Mouse (Mus musculus): ENCODE measurements around the gene Slc48a1. TPM values are rescaled to one million over a fixed set of nuclear protein-coding genes. Genes with fewer than 3 reads are reported as not detected.

Gene Slc48a1
- 100 to 1,000 TPM; 138 to 140 TPM for total RNA-seq (2021)
- long read RNA-seq, transcript Slc48a1-201 (3 exons, 2,536 nt): major isoform, 301 of 368 reads
- long read RNA-seq, partial matches to known transcripts: 12 of 368 reads
- long read RNA-seq, other reads (novel, unspliced or antisense): 55 of 368 reads

- DNase-seq (ENCODE audit: low spot score in 2 of 2): no peak
These were observed at the start of gene Slc48a1 for GRCm38 (mm10) chr15:97778311-97779098. Gene Slc48a1, plus strand, starts transcription at chr15:97778520.

GRCm38 (mm10) chr15:97728804-97729203 lies 49.5 kb upstream of the Slc48a1 start:
- peak in 1 of 2 experiments; percentile 63 for DNase-seq (ENCODE audit: low spot score in 2 of 2)

- no peak for DNase-seq (ENCODE audit: low spot score in 2 of 2)
These were observed 48.0 kb upstream of the Slc48a1 start for GRCm38 (mm10) chr15:97730365-97730764.

DNA sequence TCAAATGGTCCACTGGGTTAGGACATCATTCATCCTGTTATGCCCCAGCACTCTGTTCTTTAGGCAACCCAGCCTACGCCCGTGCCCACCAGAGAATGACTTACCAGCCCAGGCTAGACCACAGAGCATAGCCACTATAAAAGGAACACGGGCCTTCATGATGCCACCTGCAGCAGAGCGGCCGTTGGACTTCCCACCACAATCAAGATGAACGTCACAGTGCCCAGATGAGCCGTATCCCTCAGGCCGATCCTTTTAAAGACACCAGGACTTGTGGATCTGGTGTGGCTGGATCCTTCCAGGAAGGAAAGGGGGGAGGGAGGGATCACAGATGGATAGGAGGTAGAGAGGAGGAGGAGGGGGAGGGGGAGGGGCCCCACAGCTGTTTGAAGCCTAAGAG lies 47.2 kb upstream of the Slc48a1 start, which contains the start of gene Endou:
Endou (minus strand) TSS at position 229 of the 400 bp plus-strand sequence.
- DNase-seq (ENCODE audit: low spot score in 2 of 2): no peak

GRCm38 (mm10) chr15:97731988-97732387 lies 46.3 kb upstream of the Slc48a1 start:
- DNase-seq (ENCODE audit: low spot score in 2 of 2): no peak

DNA sequence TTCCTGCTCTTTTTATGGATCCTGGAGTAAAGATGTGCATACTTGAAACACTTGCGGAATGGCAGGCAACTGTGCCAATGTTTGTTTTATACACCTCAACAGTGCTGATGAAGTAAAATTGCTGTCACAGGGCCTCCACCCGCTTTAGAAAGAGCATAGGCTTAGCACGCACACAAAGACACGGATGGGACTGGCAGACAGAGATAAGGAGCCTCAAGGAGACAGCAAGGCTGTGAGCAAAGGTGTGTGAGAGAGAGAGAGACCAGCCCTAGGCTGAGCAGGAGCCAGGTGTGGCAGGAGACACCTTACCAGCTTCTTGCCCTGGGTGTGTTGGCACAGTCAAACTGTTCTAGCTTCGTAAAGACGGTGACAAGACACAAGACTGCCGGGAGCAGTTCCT lies 39.4 kb upstream of the Slc48a1 start:
- no peak for DNase-seq (ENCODE audit: low spot score in 2 of 2)

DNA sequence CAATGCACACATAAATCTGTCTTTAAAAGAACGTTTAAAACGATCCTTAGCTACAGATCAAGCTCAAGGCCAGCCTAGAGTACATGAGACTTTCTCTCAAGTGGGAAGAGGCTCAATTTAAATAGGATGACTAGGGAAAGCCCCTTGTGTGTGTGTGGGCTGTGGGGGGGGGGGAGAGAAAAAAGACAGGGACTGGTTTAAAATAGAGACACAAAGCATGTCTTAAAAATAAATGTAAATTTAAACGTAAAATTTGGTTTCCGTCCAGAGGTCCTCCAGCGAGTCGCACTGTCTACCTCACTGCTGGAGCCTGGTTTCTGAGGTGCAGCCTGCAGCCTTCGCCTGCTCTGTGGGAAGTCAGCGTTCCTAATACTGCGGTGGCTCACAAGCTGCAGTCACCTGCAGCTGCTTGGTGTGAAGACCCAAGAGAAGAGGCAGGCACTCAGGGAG lies 38.0 kb upstream of the Slc48a1 start:
- no peak for DNase-seq (ENCODE audit: low spot score in 2 of 2)

GRCm38 (mm10) chr15:97741662-97742061 lies 36.7 kb upstream of the Slc48a1 start:
- no peak for DNase-seq (ENCODE audit: low spot score in 2 of 2)

- DNase-seq (ENCODE audit: low spot score in 2 of 2): no peak
These were observed 36.2 kb upstream of the Slc48a1 start for GRCm38 (mm10) chr15:97742074-97742473.

DNA sequence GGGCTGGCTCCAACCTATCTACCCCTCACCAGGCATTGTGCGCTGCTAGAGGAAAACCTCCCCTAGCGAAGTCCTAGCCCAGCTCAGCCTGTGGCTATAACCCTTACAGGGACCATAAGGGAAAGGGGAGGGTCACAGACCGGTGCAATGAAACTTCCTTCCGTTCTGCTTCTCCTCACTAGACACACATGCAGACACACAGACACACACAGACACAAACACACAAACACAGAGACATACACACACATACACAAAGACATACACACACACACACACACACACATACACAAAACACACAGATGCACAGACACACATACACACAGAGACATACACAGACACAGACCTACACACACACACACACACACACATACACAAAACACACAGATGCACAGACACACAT lies 35.7 kb upstream of the Slc48a1 start:
- DNase-seq (ENCODE audit: low spot score in 2 of 2): no peak

GRCm38 (mm10) chr15:97743210-97743609 lies 35.1 kb upstream of the Slc48a1 start:
- no peak for DNase-seq (ENCODE audit: low spot score in 2 of 2)

DNA sequence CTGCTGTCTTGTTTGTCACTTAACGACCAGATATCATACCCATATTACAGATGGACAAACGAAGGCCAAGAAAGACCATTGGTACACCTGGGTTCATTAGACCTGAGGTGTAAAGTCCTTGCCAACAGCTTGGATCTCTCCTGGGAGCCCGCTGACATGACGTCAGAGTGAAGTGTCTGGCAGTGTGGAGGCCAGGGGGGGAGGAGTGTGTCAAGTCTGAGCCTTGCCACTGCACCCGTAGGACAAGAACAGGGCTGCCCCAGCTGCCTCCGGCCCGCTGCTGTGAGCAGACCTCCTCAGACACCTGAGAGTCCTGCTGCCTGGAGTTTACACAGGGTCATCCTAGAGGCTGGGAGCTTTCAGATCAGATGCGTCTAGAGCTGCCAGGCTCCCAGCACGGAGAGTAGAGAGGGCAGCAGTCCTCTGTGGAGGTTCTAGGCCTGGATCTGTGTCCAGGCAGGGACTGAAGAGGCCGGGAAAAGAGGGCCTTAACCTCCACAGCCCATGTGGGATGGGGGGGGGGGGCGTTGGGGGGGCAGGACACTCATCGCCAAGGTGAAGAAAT lies 34.3 kb upstream of the Slc48a1 start:
- no peak for DNase-seq (ENCODE audit: low spot score in 2 of 2)

DNA sequence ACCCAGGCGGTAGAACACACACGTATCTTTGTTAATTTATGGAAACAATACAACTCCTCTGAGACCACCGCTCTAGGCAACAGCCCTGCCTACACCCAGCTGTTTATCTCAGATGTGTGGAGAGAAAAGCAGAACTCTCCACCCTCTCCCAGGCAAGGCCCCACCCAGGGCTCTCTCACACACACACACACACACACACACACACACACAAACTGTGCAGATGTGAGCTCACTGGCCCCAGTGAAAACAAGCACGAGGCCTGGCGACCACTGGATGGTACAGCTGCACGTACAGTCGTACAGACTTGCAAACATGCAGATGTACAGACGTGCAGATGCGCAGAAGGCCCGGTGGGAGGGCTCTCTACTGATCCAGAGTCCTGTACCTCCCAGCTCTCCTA lies 33.4 kb upstream of the Slc48a1 start:
- DNase-seq (ENCODE audit: low spot score in 2 of 2): no peak

- DNase-seq (ENCODE audit: low spot score in 2 of 2): peak in 1 of 2 experiments; percentile 43
These were observed 33.0 kb upstream of the Slc48a1 start for GRCm38 (mm10) chr15:97745331-97745730.

- no peak for DNase-seq (ENCODE audit: low spot score in 2 of 2)
These were observed 32.0 kb upstream of the Slc48a1 start for GRCm38 (mm10) chr15:97746278-97746677.

GRCm38 (mm10) chr15:97746748-97747147 lies 31.6 kb upstream of the Slc48a1 start:
- no peak for DNase-seq (ENCODE audit: low spot score in 2 of 2)

GRCm38 (mm10) chr15:97747486-97747885 lies 30.8 kb upstream of the Slc48a1 start:
- DNase-seq (ENCODE audit: low spot score in 2 of 2): no peak

GRCm38 (mm10) chr15:97748309-97748708 lies 30.0 kb upstream of the Slc48a1 start:
- DNase-seq (ENCODE audit: low spot score in 2 of 2): no peak

GRCm38 (mm10) chr15:97748964-97749363 lies 29.4 kb upstream of the Slc48a1 start:
- no peak for DNase-seq (ENCODE audit: low spot score in 2 of 2)

DNA sequence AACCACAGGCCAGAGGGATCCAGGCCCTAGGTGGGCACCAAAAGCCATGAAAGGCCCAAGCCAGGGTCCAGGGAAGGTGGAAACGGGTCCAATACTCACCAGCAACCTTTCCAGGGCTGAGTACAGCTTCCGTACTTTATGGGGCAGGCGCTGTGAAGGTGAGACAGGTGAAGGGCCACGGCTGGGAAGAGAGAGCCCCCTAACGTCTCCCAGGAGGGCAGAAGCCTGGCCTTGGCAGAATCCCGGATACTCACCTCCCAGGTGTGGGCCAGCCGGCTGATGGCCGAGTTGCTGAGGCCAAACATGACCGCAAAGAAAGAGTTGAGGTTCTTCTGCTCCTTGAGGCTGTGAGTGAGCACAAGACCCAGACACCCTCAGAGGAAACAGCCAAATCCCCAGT lies 28.9 kb upstream of the Slc48a1 start:
- DNase-seq (ENCODE audit: low spot score in 2 of 2): no peak

- DNase-seq (ENCODE audit: low spot score in 2 of 2): no peak
These were observed 28.5 kb upstream of the Slc48a1 start for GRCm38 (mm10) chr15:97749841-97750240.

- peak; percentile 71 to 83 for DNase-seq (ENCODE audit: low spot score in 2 of 2)
These were observed 27.6 kb upstream of the Slc48a1 start for GRCm38 (mm10) chr15:97750697-97751096.
